Mouse (Mus musculus): ENCODE measurements around the gene Meiob.
A peak's percentile ranks its signal among the peaks of the same experiment; 100 is the strongest.

The Meiob gene

GRCm38 (mm10) chr17:24803952-24804951 is at the start of gene Meiob:
Meiob (plus strand) TSS chr17:24804289.
- DNase-seq (ENCODE audit: low spot score in 2 of 2) = peak; percentile 8 to 14

- no peak for DNase-seq (ENCODE audit: low spot score in 2 of 2)
These were observed 46.7 kb upstream of the Meiob start for GRCm38 (mm10) chr17:24757394-24757793.

GRCm38 (mm10) chr17:24761121-24761520 is 43.0 kb upstream of the Meiob start:
- no peak for DNase-seq (ENCODE audit: low spot score in 2 of 2)

- no peak for DNase-seq (ENCODE audit: low spot score in 2 of 2)
These were observed 38.8 kb upstream of the Meiob start for GRCm38 (mm10) chr17:24765016-24765905.

GRCm38 (mm10) chr17:24766266-24766875 is 37.7 kb upstream of the Meiob start:
- no peak for DNase-seq (ENCODE audit: low spot score in 2 of 2)

GRCm38 (mm10) chr17:24769146-24769545 is 34.9 kb upstream of the Meiob start:
- DNase-seq (ENCODE audit: low spot score in 2 of 2) = no peak

- no peak for DNase-seq (ENCODE audit: low spot score in 2 of 2)
These were observed 30.8 kb upstream of the Meiob start for GRCm38 (mm10) chr17:24773241-24773640.

GRCm38 (mm10) chr17:24775173-24775572 is 28.9 kb upstream of the Meiob start:
- DNase-seq (ENCODE audit: low spot score in 2 of 2) = no peak

GRCm38 (mm10) chr17:24777073-24777472 is 27.0 kb upstream of the Meiob start:
- no peak for DNase-seq (ENCODE audit: low spot score in 2 of 2)

GRCm38 (mm10) chr17:24780821-24781220 is 23.3 kb upstream of the Meiob start:
- no peak for DNase-seq (ENCODE audit: low spot score in 2 of 2)

GRCm38 (mm10) chr17:24792190-24792589 is 11.9 kb upstream of the Meiob start:
- no peak for DNase-seq (ENCODE audit: low spot score in 2 of 2)

- DNase-seq (ENCODE audit: low spot score in 2 of 2) = no peak
These were observed 9.3 kb upstream of the Meiob start for GRCm38 (mm10) chr17:24794791-24795190.

- no peak for DNase-seq (ENCODE audit: low spot score in 2 of 2)
These were observed 7.1 kb upstream of the Meiob start for GRCm38 (mm10) chr17:24796969-24797368.

- DNase-seq (ENCODE audit: low spot score in 2 of 2) = no peak
These were observed 5.9 kb upstream of the Meiob start for GRCm38 (mm10) chr17:24798229-24798628.

- DNase-seq (ENCODE audit: low spot score in 2 of 2) = no peak
These were observed 4.6 kb upstream of the Meiob start for GRCm38 (mm10) chr17:24799476-24799875.

GRCm38 (mm10) chr17:24800524-24800923 is 3.6 kb upstream of the Meiob start:
- DNase-seq (ENCODE audit: low spot score in 2 of 2) = no peak

- no peak for DNase-seq (ENCODE audit: low spot score in 2 of 2)
These were observed 7.1 kb downstream of the Meiob start for GRCm38 (mm10) chr17:24811211-24811610.

- DNase-seq (ENCODE audit: low spot score in 2 of 2) = no peak
These were observed 8.1 kb downstream of the Meiob start for GRCm38 (mm10) chr17:24812215-24812614.

GRCm38 (mm10) chr17:24815256-24815655 is 11.2 kb downstream of the Meiob start:
- no peak for DNase-seq (ENCODE audit: low spot score in 2 of 2)

- no peak for DNase-seq (ENCODE audit: low spot score in 2 of 2)
These were observed 13.4 kb downstream of the Meiob start for GRCm38 (mm10) chr17:24817503-24817902.

GRCm38 (mm10) chr17:24818172-24818571 is 14.1 kb downstream of the Meiob start:
- DNase-seq (ENCODE audit: low spot score in 2 of 2) = no peak

GRCm38 (mm10) chr17:24819469-24819868 is 15.4 kb downstream of the Meiob start:
- DNase-seq (ENCODE audit: low spot score in 2 of 2) = no peak

All from frontal cortex, postnatal 14 days (tissue).